Mouse (Mus musculus): ENCODE data around the gene Cwc15. TPM values are rescaled to one million over a fixed set of nuclear protein-coding genes. Genes with fewer than 3 reads are reported as not detected.

Cwc15 gene
- total RNA-seq, 2 experiments from 2014 or later, result 87.5 to 87.9 TPM

- peak; percentile 75 for DNase-seq
Measured at GRCm38 (mm10) chr9:14547584-14548365, 47.4 kb downstream of the Cwc15 start.

- DNase-seq, result no peak
Measured at GRCm38 (mm10) chr9:14548366-14548761, 47.9 kb downstream of the Cwc15 start.

GRCm38 (mm10) chr9:14558332-14558731, 57.9 kb downstream of the Cwc15 start:
- DNase-seq, result no peak

GRCm38 (mm10) chr9:14559430-14559829, 59.0 kb downstream of the Cwc15 start:
- peak; percentile 39 for DNase-seq

- no peak for DNase-seq
Measured at GRCm38 (mm10) chr9:14559996-14560395, 59.6 kb downstream of the Cwc15 start.

Other genes starting within 250 kb of the Cwc15 start
- 10 to 100 TPM; 24.9 to 29.0 TPM for gene Sesn3, start 225.6 kb upstream of the Cwc15 start, total RNA-seq (2021)
- gene Endod1, start 119.1 kb upstream of the Cwc15 start, total RNA-seq (2021), result 1 to 10 TPM; 3.8 to 4.1 TPM
- not detected for gene Kdm4d, start 135 bp upstream of the Cwc15 start, total RNA-seq (2021)
- 100 to 1,000 TPM; 221 to 341 TPM for gene Amotl1, start 144.4 kb downstream of the Cwc15 start, total RNA-seq (2021)
- not detected for gene Piwil4, start 240.1 kb downstream of the Cwc15 start, total RNA-seq (2021)